Mouse (Mus musculus) activated CD4-positive, CD25-positive, alpha-beta regulatory T cell (primary cell): ENCODE measurements around the gene Gpr63. TPM values are rescaled to one million over a fixed set of nuclear protein-coding genes. Genes with fewer than 3 reads are reported as not detected.

ENCODE experiments used
- polyA plus RNA-seq, 2 experiments: library from polyadenylated mRNA; unstranded; fragments of 100-300 nt; shearing (Covaris generic); gene quantifications; one replicate each; pipeline ENCODE4 v1.2.1; 2017

Gene Gpr63
- polyA plus RNA-seq: not detected

DNA sequence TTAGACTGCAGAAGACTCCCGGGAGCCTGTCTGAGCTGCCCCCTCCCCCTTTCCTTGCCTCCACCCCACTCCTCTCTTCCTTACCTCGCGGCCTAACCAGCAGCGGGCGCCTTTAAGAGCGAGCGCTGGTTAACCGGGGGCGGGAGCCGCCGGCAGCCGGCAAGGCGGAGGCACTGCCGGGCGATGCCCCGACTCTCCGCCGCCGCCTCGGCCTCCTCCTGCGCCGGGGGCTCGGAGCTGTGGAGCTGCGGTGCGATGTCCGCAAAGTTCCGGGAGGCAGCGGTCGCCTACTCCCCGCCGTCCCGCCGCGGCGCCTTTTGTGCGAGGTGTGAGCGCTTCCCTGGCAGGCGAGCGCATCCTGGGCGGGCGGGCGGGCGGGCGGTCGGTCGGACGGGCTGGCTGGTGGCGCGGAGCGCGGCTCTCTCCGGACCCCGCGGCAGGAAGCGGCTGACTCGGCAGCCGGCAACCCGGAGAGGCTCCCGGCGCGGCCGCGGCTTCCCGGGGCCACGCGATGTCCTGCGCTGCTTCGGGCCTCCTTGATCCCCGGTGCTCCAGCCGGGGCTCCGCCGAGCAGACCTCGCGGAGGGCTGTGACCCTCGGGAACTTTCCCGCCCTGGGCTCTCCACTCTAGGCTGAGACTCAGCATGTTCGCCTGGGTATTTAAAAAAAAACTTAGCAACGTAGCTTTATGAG lies at the start of gene Gpr63:
TSS of gene Gpr63 (plus strand) at position 109 of the 693 bp plus-strand sequence.

Other genes starting within 250 kb of the Gpr63 start
- gene Klhl32, start 115.3 kb upstream of the Gpr63 start, polyA plus RNA-seq: under 1 TPM in 1 of 2 experiments, not detected in 1; 0.88 TPM
- 10 to 100 TPM; 19.3 to 31.5 TPM for gene Ndufaf4, start 68.3 kb upstream of the Gpr63 start, polyA plus RNA-seq